ENCODE assay signal across 8 mouse cellular contexts in the genomic region with DNA sequence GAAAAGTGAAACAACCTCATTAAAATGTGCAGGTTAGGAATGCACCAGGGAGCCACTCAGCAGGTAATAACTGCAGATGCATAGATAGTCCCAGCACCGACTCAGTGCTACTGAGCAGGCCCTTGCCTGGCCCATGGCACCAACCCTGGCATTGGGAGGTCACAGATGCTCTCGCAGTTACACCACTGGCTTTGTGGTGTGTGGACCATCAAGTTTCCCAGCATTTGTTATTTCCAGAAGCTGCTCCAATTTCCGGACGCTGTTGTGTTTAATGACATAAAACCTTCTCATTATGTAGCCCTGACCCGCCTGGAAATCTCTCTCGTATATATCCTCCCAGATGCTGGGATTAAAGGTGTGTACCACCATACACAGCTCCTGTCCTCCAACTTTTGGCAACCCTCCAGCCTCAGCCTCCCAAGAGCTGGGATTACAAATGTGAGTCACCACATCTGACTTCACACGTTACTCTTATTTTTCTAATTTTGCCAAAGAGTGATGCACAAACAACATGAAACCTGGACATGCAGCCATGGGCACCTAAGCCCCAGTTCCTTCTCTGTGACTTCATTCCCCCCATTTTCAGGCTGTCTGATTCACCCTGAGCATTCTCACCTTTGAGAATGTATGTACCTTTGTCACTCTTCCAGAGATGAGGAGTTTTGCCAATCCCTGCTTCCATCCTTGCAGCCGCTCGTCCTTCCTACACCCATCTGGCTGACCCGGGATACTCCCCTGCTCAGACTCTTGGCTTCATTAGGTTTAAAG. TPM values are rescaled to one million over a fixed set of nuclear protein-coding genes. Genes with fewer than 3 reads are reported as not detected.
DNase-seq lines count a peak whose midpoint lies in the region; ATAC-seq lines count a peak whose summit lies in the region.

No protein-coding gene starts in this region.

- peak overlapping the region; percentile 83 for H3K4me3 ChIP-seq in lung, embryonic 16.5 days (ENCODE audit: low read length)
- H3K4me3 ChIP-seq in embryonic facial prominence, embryonic 11.5 days (ENCODE audit: low read depth, low read length) = peak overlapping the region; percentile 86
- peak overlapping the region; percentile 65 for H3K4me3 ChIP-seq in midbrain, embryonic 11.5 days (ENCODE audit: low read depth, low read length)

- H3K9me3 ChIP-seq in lung, embryonic 16.5 days (ENCODE audit: control insufficient read depth, low read length) = no peaks in the 10 kb centered on the region
- no peaks in the 10 kb centered on the region for H3K9me3 ChIP-seq in embryonic facial prominence, embryonic 11.5 days (replicated peaks; ENCODE audit: control insufficient read depth, low read length)
- no peaks in the 10 kb centered on the region for H3K9me3 ChIP-seq in midbrain, embryonic 11.5 days (ENCODE audit: control insufficient read depth, low read length)

- no peaks in the 10 kb centered on the region for H3K27me3 ChIP-seq in lung, embryonic 16.5 days (ENCODE audit: control insufficient read depth, insufficient read depth, low read depth, low read length)
- H3K27me3 ChIP-seq in embryonic facial prominence, embryonic 11.5 days (ENCODE audit: control insufficient read depth, insufficient read depth, low read length) = no peaks in the 10 kb centered on the region
- H3K27me3 ChIP-seq in midbrain, embryonic 11.5 days (ENCODE audit: control insufficient read depth, insufficient read depth, low read length) = no peaks in the 10 kb centered on the region

- DNase-seq in lung, postnatal 4 days = no peak
- no peak for DNase-seq in embryonic facial prominence, embryonic 11.5 days (ENCODE audit: low spot score)
- DNase-seq in midbrain, embryonic 11.5 days (ENCODE audit: low spot score, missing footprints) = no peak
- no peak for DNase-seq in thymus, adult 18-20 months
- no peak for DNase-seq in adrenal gland, adult (ENCODE audit: inconsistent age in 2 of 2, low spot score in 1 of 2)
- DNase-seq in spleen, postnatal 14 days (ENCODE audit: low spot score in 2 of 2) = no peak

- H3K4me2 ChIP-seq in lung, embryonic 16.5 days (ENCODE audit: low read depth, low read length) = peak overlapping the region; percentile 92
- peak overlapping the region; percentile 89 for H3K4me2 ChIP-seq in embryonic facial prominence, embryonic 11.5 days (ENCODE audit: low read depth, low read length)
- H3K4me2 ChIP-seq in midbrain, embryonic 11.5 days = peak overlapping the region; percentile 95

- peaks cover 9% of the 10 kb centered on the region; the same call in 1 of the 2 replicates for H3K36me3 ChIP-seq in lung, embryonic 16.5 days (ENCODE audit: control insufficient read depth, insufficient read depth, low read length)
- peaks cover 5% of the 10 kb centered on the region for H3K36me3 ChIP-seq in embryonic facial prominence, embryonic 11.5 days (replicated peaks; ENCODE audit: control insufficient read depth, insufficient read depth, low read depth, low read length)
- peaks cover 9% of the 10 kb centered on the region for H3K36me3 ChIP-seq in midbrain, embryonic 11.5 days (ENCODE audit: control insufficient read depth, insufficient read depth, low read length)

- peak; percentile 23 for ATAC-seq in lung, embryonic 16.5 days (ENCODE audit: low read depth)
- ATAC-seq in embryonic facial prominence, embryonic 11.5 days (replicated peaks; ENCODE audit: insufficient number of reproducible peaks, low FRiP score, low TSS enrichment, low read depth) = peak; percentile 58; the same call in 1 of the 2 replicates
- peak; percentile 44 for ATAC-seq in inflammation-experienced regulatory T-cells, adult 6 months
- peak; percentile 22 for ATAC-seq in midbrain, embryonic 11.5 days (ENCODE audit: low FRiP score)

- peak overlapping the region; percentile 55; the same call in 1 of the 2 replicates for H3K27ac ChIP-seq in lung, embryonic 16.5 days (ENCODE audit: low read length)
- H3K27ac ChIP-seq in embryonic facial prominence, embryonic 11.5 days (replicated peaks; ENCODE audit: low read depth, low read length) = no peak overlapping the region
- H3K27ac ChIP-seq in midbrain, embryonic 11.5 days (ENCODE audit: low read depth, low read length) = no peak overlapping the region

- H3K9ac ChIP-seq in lung, embryonic 16.5 days (ENCODE audit: low read length) = peak overlapping the region; percentile 84
- peak overlapping the region; percentile 85 for H3K9ac ChIP-seq in embryonic facial prominence, embryonic 11.5 days (replicated peaks; ENCODE audit: low read length)
- H3K9ac ChIP-seq in midbrain, embryonic 11.5 days (ENCODE audit: low read length) = peak overlapping the region; percentile 69

- H3K4me1 ChIP-seq in lung, embryonic 16.5 days (replicated peaks; ENCODE audit: control insufficient read depth, insufficient read depth, low read length) = peaks cover 15% of the 10 kb centered on the region
- no peaks in the 10 kb centered on the region for H3K4me1 ChIP-seq in embryonic facial prominence, embryonic 11.5 days (ENCODE audit: control insufficient read depth, insufficient read depth, low read length)
- H3K4me1 ChIP-seq in midbrain, embryonic 11.5 days (ENCODE audit: control insufficient read depth, insufficient read depth, low read length) = peaks cover 10% of the 10 kb centered on the region

- 49% methylated on average over 10 of the region's 10 CpGs for WGBS in lung, embryonic 16.5 days
- WGBS in embryonic facial prominence, embryonic 11.5 days = 59% methylated on average over 10 of the region's 10 CpGs
- WGBS in midbrain, embryonic 11.5 days = 59% methylated on average over 10 of the region's 10 CpGs

RNA-seq across cellular contexts. Expression of a gene that starts 0.5 kb away (rescaled TPM):
- polyA plus RNA-seq in lung, embryonic 16.5 days (2015; fragmentation: Nextera tagmentation; extraction: Ambion mirVana) = 25.2 and 27.8 TPM in 2 replicates
- 16.3 and 18.0 TPM in 2 replicates for polyA plus RNA-seq in embryonic facial prominence, embryonic 11.5 days (2014; fragmentation: Nextera tagmentation; extraction: Ambion mirVana)
- polyA plus RNA-seq in inflammation-experienced regulatory T-cells, adult 6 months (2017; shearing (Covaris generic)) = 10 to 100 TPM; 17.6 to 37.1 (median 33.8) TPM
- polyA plus RNA-seq in midbrain, embryonic 11.5 days (2014; fragmentation: Nextera tagmentation; extraction: Ambion mirVana) = 14.9 and 16.5 TPM in 2 replicates

RNA-seq across cellular contexts. Expression of a gene that starts 10.4 kb away (rescaled TPM):
- polyA plus RNA-seq in lung, embryonic 16.5 days (2015; fragmentation: Nextera tagmentation; extraction: Ambion mirVana) = 41.8 and 46.3 TPM in 2 replicates
- 31.5 and 36.1 TPM in 2 replicates for polyA plus RNA-seq in embryonic facial prominence, embryonic 11.5 days (2014; fragmentation: Nextera tagmentation; extraction: Ambion mirVana)
- polyA plus RNA-seq in inflammation-experienced regulatory T-cells, adult 6 months (2017; shearing (Covaris generic)) = 10 to 100 TPM; 53.8 to 85.3 (median 69.2) TPM
- 40.0 and 40.2 TPM in 2 replicates for polyA plus RNA-seq in midbrain, embryonic 11.5 days (2014; fragmentation: Nextera tagmentation; extraction: Ambion mirVana)

RNA-seq across cellular contexts. Expression of a gene that starts 29.0 kb away (rescaled TPM):
- 13.1 and 16.3 TPM in 2 replicates for polyA plus RNA-seq in lung, embryonic 16.5 days (2015; fragmentation: Nextera tagmentation; extraction: Ambion mirVana)
- 27.4 and 29.2 TPM in 2 replicates for polyA plus RNA-seq in embryonic facial prominence, embryonic 11.5 days (2014; fragmentation: Nextera tagmentation; extraction: Ambion mirVana)
- 10 to 100 TPM in 1 of 3 experiments, 1 to 10 TPM in 2; 8.0 to 12.9 (median 9.3) TPM for polyA plus RNA-seq in inflammation-experienced regulatory T-cells, adult 6 months (2017; shearing (Covaris generic))
- 28.1 and 36.1 TPM in 2 replicates for polyA plus RNA-seq in midbrain, embryonic 11.5 days (2014; fragmentation: Nextera tagmentation; extraction: Ambion mirVana)

RNA-seq across cellular contexts. Expression of a gene that starts 58.6 kb away (rescaled TPM):
- polyA plus RNA-seq in lung, embryonic 16.5 days (2015; fragmentation: Nextera tagmentation; extraction: Ambion mirVana) = 28.1 and 33.1 TPM in 2 replicates
- 27.1 and 28.7 TPM in 2 replicates for polyA plus RNA-seq in embryonic facial prominence, embryonic 11.5 days (2014; fragmentation: Nextera tagmentation; extraction: Ambion mirVana)
- polyA plus RNA-seq in inflammation-experienced regulatory T-cells, adult 6 months (2017; shearing (Covaris generic)) = 10 to 100 TPM; 41.4 to 51.1 (median 45.4) TPM
- 21.0 and 25.0 TPM in 2 replicates for polyA plus RNA-seq in midbrain, embryonic 11.5 days (2014; fragmentation: Nextera tagmentation; extraction: Ambion mirVana)

RNA-seq across cellular contexts. Expression of a gene that starts 58.8 kb away (rescaled TPM):
- 32.1 and 34.2 TPM in 2 replicates for polyA plus RNA-seq in lung, embryonic 16.5 days (2015; fragmentation: Nextera tagmentation; extraction: Ambion mirVana)
- polyA plus RNA-seq in embryonic facial prominence, embryonic 11.5 days (2014; fragmentation: Nextera tagmentation; extraction: Ambion mirVana) = 24.7 and 25.5 TPM in 2 replicates
- 10 to 100 TPM in 1 of 3 experiments, 1 to 10 TPM in 2; 3.8 to 17.7 (median 4.3) TPM for polyA plus RNA-seq in inflammation-experienced regulatory T-cells, adult 6 months (2017; shearing (Covaris generic))
- polyA plus RNA-seq in midbrain, embryonic 11.5 days (2014; fragmentation: Nextera tagmentation; extraction: Ambion mirVana) = 26.8 and 28.5 TPM in 2 replicates
